Mouse (Mus musculus) thymus, adult 2 months (tissue): ENCODE measurements at regions not wholly inside any gene's neighbourhood (a gene's known extent, or its start where the extent isn't known, plus 50 kb on each side); places are given as distances from the start of the nearest gene placed in this dataset.

Source experiments
- DNase-seq: peaks from one replicate; pipeline ENCODE4 v3.0.0; 2021
- H3K27ac ChIP-seq: fragments of 200-500 bp; 2 replicates; pipeline ENCODE4 v1.5.1; 2012; ENCODE audit warnings: low read length, control low read depth; ENCODE audit not compliant: control insufficient read depth, insufficient read depth
- H3K27me3 ChIP-seq: fragments of 200-500 bp; 2 replicates; pipeline ENCODE4 v1.6.1; 2012; ENCODE audit warnings: mild to moderate bottlenecking, low read length, moderate library complexity, mixed read lengths; ENCODE audit not compliant: control insufficient read depth, insufficient read depth
- H3K36me3 ChIP-seq: fragments of 200-500 bp; 2 replicates; pipeline ENCODE4 v1.6.1; 2012; ENCODE audit warnings: mild to moderate bottlenecking, low read length, moderate library complexity; ENCODE audit not compliant: control insufficient read depth, insufficient read depth
- H3K4me1 ChIP-seq: fragments of 200-500 bp; replicated peaks from 2 replicates; pipeline ENCODE4 v1.6.1; 2012; ENCODE audit warnings: low read length; ENCODE audit not compliant: control insufficient read depth, insufficient read depth
- H3K4me3 ChIP-seq: fragments of 200-500 bp; 2 replicates; pipeline ENCODE4 v1.5.1; 2012; ENCODE audit warnings: mild to moderate bottlenecking, low read length, control low read depth, moderate library complexity; ENCODE audit not compliant: control insufficient read depth, insufficient read depth
- CTCF ChIP-seq: fragments of 200-500 bp; IDR thresholded peaks from 2 replicates; pipeline ENCODE4 v1.5.1; 2012; ENCODE audit warnings: mild to moderate bottlenecking, control low read depth, low read length, moderate library complexity, borderline replicate concordance; ENCODE audit not compliant: control insufficient read depth, poor library complexity, insufficient read depth; ENCODE audit errors: extremely low read depth
- POLR2A ChIP-seq: fragments of 200-500 bp; IDR thresholded peaks from 2 replicates; pipeline ENCODE4 v1.6.1; 2012; ENCODE audit warnings: mild to moderate bottlenecking, low read length, control low read depth, moderate library complexity; ENCODE audit not compliant: control insufficient read depth, poor library complexity, insufficient read depth; ENCODE audit errors: extremely low read depth
- WGBS: fragments of 180-500 bp; shearing (Covaris S2); methylation state at CpG from one replicate; pipeline ENCODE4 v1.1.7; 2018; 5-methylcytosine and 5-hydroxymethylcytosine counted together

DNA sequence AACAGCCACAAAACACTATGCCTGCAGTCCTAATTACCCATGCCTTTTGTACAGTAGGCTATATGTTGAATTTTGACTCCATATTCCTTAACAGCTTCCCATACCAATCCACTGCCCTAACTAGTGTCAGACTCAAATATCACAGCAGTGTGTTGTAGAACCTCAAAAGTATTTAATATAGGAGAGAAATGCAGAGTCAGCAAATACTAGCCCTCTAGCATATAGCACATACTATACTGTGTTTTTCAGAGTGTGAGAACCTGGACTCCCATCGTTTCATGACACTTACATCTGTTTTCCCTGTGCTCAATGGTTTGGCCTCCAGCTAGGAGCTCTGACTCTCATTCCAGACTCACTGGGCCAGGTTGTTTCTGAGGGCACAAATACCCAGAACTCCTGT, 236.1 kb upstream of the Il12b start:
- H3K4me3 ChIP-seq: no peak overlapping the region
- no peaks in the 10 kb centered on the region for H3K27me3 ChIP-seq
- H3K36me3 ChIP-seq: no peaks in the 10 kb centered on the region
- 93% methylated on average over 1 of the region's 1 CpGs for WGBS
- H3K4me1 ChIP-seq: no peaks in the 10 kb centered on the region
- TF ChIP-seq CTCF (no peak), POLR2A (no peak)
- no peak overlapping the region for H3K27ac ChIP-seq
- DNase-seq: no peak

GRCm38 (mm10) chr11:44164186-44164585, 235.7 kb upstream of the Il12b start:
- TF ChIP-seq POLR2A: no peak
- no peak for DNase-seq
- 75% methylated on average over 2 of the region's 2 CpGs for WGBS
- no peak overlapping the region for H3K4me3 ChIP-seq
- no peaks in the 10 kb centered on the region for H3K36me3 ChIP-seq
- H3K27me3 ChIP-seq: no peaks in the 10 kb centered on the region
- no peaks in the 10 kb centered on the region for H3K4me1 ChIP-seq
- no peak overlapping the region for H3K27ac ChIP-seq

GRCm38 (mm10) chr11:44167724-44168500, 232.0 kb upstream of the Il12b start:
- no peak for DNase-seq
- Histone ChIP-seq H3K4me1 (no peaks in the 10 kb centered on the region), H3K36me3 (no peaks in the 10 kb centered on the region), H3K27me3 (no peaks in the 10 kb centered on the region), H3K27ac (no peak overlapping the region), H3K4me3 (no peak overlapping the region)
- TF ChIP-seq POLR2A (no peak), CTCF (no peak)
- 94% methylated on average over 6 of the region's 6 CpGs for WGBS

DNA sequence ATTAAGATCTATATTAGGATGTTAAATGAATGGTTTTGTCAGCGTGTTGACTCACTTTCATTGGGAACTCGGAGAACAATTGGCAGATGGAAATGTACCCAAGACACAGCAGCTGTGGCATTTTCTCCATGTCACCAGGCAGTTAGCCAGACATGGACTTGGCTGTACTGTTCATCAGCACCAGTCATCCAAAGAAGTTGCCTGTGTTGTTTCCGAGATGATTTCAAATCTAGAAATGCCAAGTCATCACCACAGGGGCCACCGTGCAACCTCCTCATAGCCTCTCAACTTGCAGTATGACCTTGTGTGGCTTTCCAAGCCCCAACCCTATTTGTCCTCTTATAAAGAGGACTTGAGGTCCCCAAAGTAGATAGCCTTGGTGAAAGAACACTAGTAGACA, 227.4 kb upstream of the Il12b start:
- DNase-seq: no peak

DNA sequence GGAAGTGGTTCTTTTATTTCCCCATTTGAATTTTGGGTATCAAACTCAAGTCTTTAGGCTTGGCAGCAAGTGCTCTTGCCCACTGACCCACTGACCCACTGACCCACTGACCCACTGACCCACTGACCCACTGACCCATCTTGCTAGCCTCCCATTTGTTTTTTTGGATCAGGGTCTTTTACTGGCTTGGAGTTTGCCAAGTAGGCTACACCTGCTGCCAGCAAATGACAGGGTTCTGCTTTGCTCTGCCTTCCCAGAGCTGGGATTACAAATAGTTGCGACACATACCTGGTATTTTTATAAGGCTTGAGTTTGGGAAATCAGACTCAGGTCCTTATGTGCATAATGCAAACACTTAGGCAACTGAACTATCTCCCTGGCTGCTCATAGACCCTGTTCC, 226.7 kb upstream of the Il12b start:
- 93% methylated on average over 1 of the region's 1 CpGs for WGBS
- TF ChIP-seq CTCF (no peak), POLR2A (no peak)
- H3K4me3 ChIP-seq: no peak overlapping the region
- DNase-seq: no peak
- H3K27me3 ChIP-seq: no peaks in the 10 kb centered on the region
- no peaks in the 10 kb centered on the region for H3K4me1 ChIP-seq
- H3K27ac ChIP-seq: no peak overlapping the region
- no peaks in the 10 kb centered on the region for H3K36me3 ChIP-seq

More for the DNA sequence above, 227.4 kb upstream of the Il12b start:
- TF ChIP-seq POLR2A (no peak), CTCF (no peak)
- Histone ChIP-seq H3K4me3 (no peak overlapping the region), H3K4me1 (no peaks in the 10 kb centered on the region), H3K27me3 (no peaks in the 10 kb centered on the region), H3K27ac (no peak overlapping the region), H3K36me3 (no peaks in the 10 kb centered on the region)
- WGBS: 45% methylated on average over 4 of the region's 4 CpGs

DNA sequence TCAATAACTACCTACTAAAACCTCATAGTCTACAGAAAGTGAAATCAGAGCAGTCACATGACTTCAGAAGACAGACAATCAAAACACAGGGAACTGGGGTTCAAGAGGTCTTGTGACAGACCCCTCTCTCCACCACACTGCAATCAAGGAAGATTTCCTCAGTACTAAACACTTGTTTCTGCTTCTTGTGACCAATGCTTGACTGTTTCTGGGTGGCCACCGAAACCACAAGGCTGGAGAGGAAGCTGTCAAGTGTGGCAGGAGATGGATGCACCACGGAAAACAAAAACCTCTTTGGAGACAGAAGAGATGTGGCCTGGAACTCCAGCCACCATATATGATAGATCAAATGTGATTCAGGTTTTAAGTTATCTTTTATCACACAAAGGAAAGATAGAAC, 225.3 kb upstream of the Il12b start:
- Histone ChIP-seq H3K27me3 (no peaks in the 10 kb centered on the region), H3K4me3 (no peak overlapping the region), H3K36me3 (no peaks in the 10 kb centered on the region), H3K27ac (no peak overlapping the region), H3K4me1 (no peaks in the 10 kb centered on the region)
- DNase-seq: no peak
- no peak for TF ChIP-seq CTCF
- TF ChIP-seq POLR2A: no peak
- WGBS: 12% methylated on average over 2 of the region's 2 CpGs

DNA sequence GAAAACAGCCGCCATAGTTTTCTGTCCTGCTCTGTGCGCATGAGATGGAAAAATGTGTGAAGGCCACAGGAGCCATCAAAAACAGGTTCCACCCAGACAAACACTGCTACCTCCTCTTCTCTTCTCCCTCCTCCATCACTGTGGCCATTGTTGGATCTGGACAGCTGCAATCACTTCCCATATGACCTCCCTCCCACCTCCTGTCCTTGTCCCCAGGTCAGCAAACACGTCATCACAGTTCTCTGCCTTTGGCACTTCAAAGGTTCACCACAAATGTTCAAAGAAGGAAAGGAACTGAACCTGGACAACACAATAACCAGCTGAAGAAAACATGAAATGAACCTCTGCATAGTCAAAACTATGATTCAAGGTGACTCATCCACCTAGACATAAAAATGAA, 220.2 kb upstream of the Il12b start:
- 88% methylated on average over 3 of the region's 3 CpGs for WGBS
- Histone ChIP-seq H3K27me3 (no peaks in the 10 kb centered on the region), H3K4me1 (no peaks in the 10 kb centered on the region; the same call in 1 of the 2 replicates), H3K27ac (no peak overlapping the region), H3K4me3 (no peak overlapping the region), H3K36me3 (no peaks in the 10 kb centered on the region)
- TF ChIP-seq POLR2A (no peak), CTCF (no peak)
- DNase-seq: no peak
